ENCODE assay signal across 14 mouse cellular contexts in the genomic region with DNA sequence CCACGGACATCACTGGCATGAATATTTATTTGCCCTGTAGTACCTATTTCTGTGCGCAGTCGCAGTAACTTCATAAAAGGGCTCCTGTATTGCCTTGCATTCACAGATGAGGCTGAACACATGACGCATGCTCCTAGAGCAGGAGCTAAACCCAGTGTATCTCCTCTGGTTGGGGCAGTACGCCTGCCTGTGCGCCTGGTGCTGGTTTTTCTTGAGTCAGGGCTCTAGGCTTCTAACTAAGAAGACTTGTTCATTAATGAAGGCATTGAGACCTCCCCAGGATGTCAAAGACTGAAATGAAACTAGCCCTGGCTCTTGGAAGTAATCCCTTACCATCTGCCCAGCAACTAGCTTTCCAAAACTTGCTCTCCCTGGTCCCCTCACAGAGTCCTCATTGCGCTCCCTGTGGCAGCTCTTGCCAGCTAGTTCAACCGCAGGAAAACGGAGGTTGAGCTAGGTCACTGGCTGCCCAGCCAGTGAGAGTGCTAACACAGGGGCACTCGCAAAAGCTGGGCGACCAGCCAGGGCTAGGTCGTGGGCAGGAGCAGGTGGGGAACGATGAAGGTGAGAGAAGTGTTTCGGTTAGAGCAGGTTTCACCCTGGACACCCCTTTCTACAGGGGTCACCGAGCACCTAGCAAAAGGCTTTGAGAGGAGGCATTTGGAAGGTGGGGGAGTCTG. TPM values are rescaled to one million over a fixed set of nuclear protein-coding genes. Genes with fewer than 3 reads are reported as not detected.
A peak's percentile ranks its signal among the peaks of the same experiment; 100 is the strongest.
DNase-seq lines count a peak whose midpoint lies in the region; ATAC-seq and TF ChIP-seq lines count a peak whose summit lies in the region.
"Had no signal": no experiment of that assay in that cellular context is flagged by ENCODE, and none has a peak within 500 bp of the region (broad histone marks: within the 10 kb centered on the region; RNA-seq: fewer than 3 reads in every experiment).

No protein-coding gene starts in this region.

- H3K27ac ChIP-seq in left cerebral cortex, adult 2 months = no peak overlapping the region
- H3K27ac ChIP-seq in limb, embryonic 10.5 days = no peak overlapping the region
- H3K27ac ChIP-seq: intestine, embryonic 15.5 days; kidney, postnatal 0 days; limb, embryonic 12.5 days; macrophage had no signal

- DNase-seq in heart, adult 11 months = peak; percentile 68
- DNase-seq in heart, postnatal 36 days = no peak
- DNase-seq in left cerebral cortex, postnatal 4 days = peak; percentile 75
- no peak for DNase-seq in left cerebral cortex, adult 2 months (ENCODE audit: extremely low spot score in 1 of 2, low spot score in 2 of 2)
- peak; percentile 50 for DNase-seq in limb, embryonic 10.5 days (ENCODE audit: low spot score)
- DNase-seq in yolk sac, embryonic 10.5 days (ENCODE audit: low spot score) = no peak
- no peak for DNase-seq in gastrocnemius, postnatal 4 days (ENCODE audit: low spot score in 2 of 2)
- DNase-seq: liver, postnatal 0 days had no signal

- H3K4me1 ChIP-seq in limb, embryonic 10.5 days = peaks cover 39% of the 10 kb centered on the region

- TF ChIP-seq CTCF in left cerebral cortex, adult 2 months (IDR thresholded peaks at IDR 0.05) = no peak

- no peak overlapping the region for H3K4me3 ChIP-seq in left cerebral cortex, adult 2 months
- H3K4me3 ChIP-seq in limb, embryonic 10.5 days = no peak overlapping the region
- H3K4me3 ChIP-seq: intestine, embryonic 15.5 days; limb, embryonic 12.5 days had no signal

- peaks cover 100% of the 10 kb centered on the region for H3K27me3 ChIP-seq in limb, embryonic 10.5 days (ENCODE audit: low read depth, poor library complexity, severe bottlenecking)

- no peaks in the 10 kb centered on the region for H3K36me3 ChIP-seq in limb, embryonic 10.5 days
- H3K36me3 ChIP-seq: intestine, embryonic 15.5 days; limb, embryonic 12.5 days had no signal

- 2% methylated on average over 15 of the region's 15 CpGs for WGBS in limb, embryonic 10.5 days

- no peaks in the 10 kb centered on the region for H3K9me3 ChIP-seq in limb, embryonic 10.5 days (replicated peaks)
- H3K9me3 ChIP-seq: intestine, embryonic 15.5 days; limb, embryonic 12.5 days had no signal

- ATAC-seq in common myeloid progenitor, adult 5-6 weeks (replicated peaks; ENCODE audit: low read depth, poor library complexity, severe bottlenecking) = peak; percentile 40
- ATAC-seq: CD4-positive, CD25-positive, alpha-beta regulatory T cell, adult 4 months; intestine, embryonic 15.5 days; liver, postnatal 0 days had no signal

- intact Hi-C loops in heart, postnatal 36 days (cut with DNase I) = no loop called here
- intact Hi-C loops in left cerebral cortex, postnatal 4 days (cut with DNase I) = no loop called here
- intact Hi-C loops in left cerebral cortex, adult 2 months (cut with DNase I) = loop anchor here (10.0 kb wide), 1 partner anchor 238 kb away; no protein-coding TSS in a partner anchor

RNA-seq across cellular contexts. Expression of gene Prdm8, which starts 5.6 kb away (rescaled TPM):
- total RNA-seq in heart, postnatal 36 days (2021) = under 1 TPM; 0.25 to 0.35 TPM
- total RNA-seq in left cerebral cortex, postnatal 4 days (2021) = 10 to 100 TPM; 60.6 to 64.9 TPM
- total RNA-seq in left cerebral cortex, adult 2 months (2021) = 10 to 100 TPM; 35.0 to 36.3 TPM
- not detected in 2 replicates for total RNA-seq in common myeloid progenitor, adult 5-6 weeks (2017)
- polyA plus RNA-seq in limb, embryonic 10.5 days (2016; fragmentation: Nextera tagmentation; extraction: Ambion mirVana) = 0.08 TPM in 1 of 2 replicates, not detected in the other
- total RNA-seq in gastrocnemius, postnatal 4 days (2021) = 1 to 10 TPM; 2.5 to 3.1 TPM
- polyA plus RNA-seq: CD4-positive, CD25-positive, alpha-beta regulatory T cell, adult 4 months; intestine, embryonic 15.5 days; liver, postnatal 0 days; macrophage had no signal

Comparison
In these comparisons a context has a peak if more than half of its experiments do, and no peak if none do; other contexts are left out.
1. DNase-seq: peak in heart, adult 11 months (single experiment), left cerebral cortex, postnatal 4 days (single experiment) and limb, embryonic 10.5 days (single experiment); none in heart, postnatal 36 days (0 of 2), left cerebral cortex, adult 2 months (0 of 2), yolk sac, embryonic 10.5 days (single experiment) and gastrocnemius, postnatal 4 days (0 of 2).
2. RNA of gene Prdm8, which starts 5.6 kb away (total RNA-seq): 60.6 to 64.9 TPM in left cerebral cortex, postnatal 4 days and 35.0 to 36.3 TPM in left cerebral cortex, adult 2 months; 2.5 to 3.1 TPM in gastrocnemius, postnatal 4 days, 0.25 to 0.35 TPM in heart, postnatal 36 days and not detected in common myeloid progenitor, adult 5-6 weeks; every median in the first group is over 4 times any median in the second.